24 mouse cellular contexts compared by ENCODE assay signal in genomic region chr10:116461443-116461842, GRCm38 (mm10). TPM values are rescaled to one million over a fixed set of nuclear protein-coding genes. Genes with fewer than 3 reads are reported as not detected.
DNase-seq lines count a peak whose midpoint lies in the region; ATAC-seq lines count a peak whose summit lies in the region.
"Had no signal": no experiment of that assay in that cellular context is flagged by ENCODE, and none has a peak within 500 bp of the region (broad histone marks: within the 10 kb centered on the region; RNA-seq: fewer than 3 reads in every experiment).

No protein-coding gene starts in this region.

- ATAC-seq in kidney, embryonic 14.5 days (ENCODE audit: low FRiP score, low TSS enrichment), result peak; percentile 55; the same call in 1 of the 2 replicates
- no peak for ATAC-seq in limb, embryonic 12.5 days (ENCODE audit: insufficient number of reproducible peaks, insufficient read depth, low FRiP score, low TSS enrichment, low read depth)
- ATAC-seq in hindbrain, embryonic 11.5 days (ENCODE audit: low FRiP score), result no peak
- ATAC-seq: CD4-positive, CD25-positive, alpha-beta regulatory T cell, adult 4 months; forebrain, embryonic 14.5 days had no signal

- H3K27me3 ChIP-seq in kidney, embryonic 14.5 days (ENCODE audit: control insufficient read depth, insufficient read depth, low read length), result no peaks in the 10 kb centered on the region
- no peaks in the 10 kb centered on the region for H3K27me3 ChIP-seq in limb, embryonic 12.5 days
- H3K27me3 ChIP-seq in hindbrain, embryonic 11.5 days (ENCODE audit: control insufficient read depth, insufficient read depth, low read length), result no peaks in the 10 kb centered on the region
- H3K27me3 ChIP-seq: embryonic facial prominence, embryonic 15.5 days; heart, embryonic 13.5 days; hindbrain, embryonic 12.5 days had no signal

- no peaks in the 10 kb centered on the region for H3K4me1 ChIP-seq in kidney, embryonic 14.5 days (ENCODE audit: control insufficient read depth, insufficient read depth, low read length)
- no peaks in the 10 kb centered on the region for H3K4me1 ChIP-seq in limb, embryonic 12.5 days (replicated peaks)
- no peaks in the 10 kb centered on the region for H3K4me1 ChIP-seq in hindbrain, embryonic 11.5 days (replicated peaks; ENCODE audit: control insufficient read depth, insufficient read depth, low read length)
- H3K4me1 ChIP-seq: embryonic facial prominence, embryonic 15.5 days; forebrain, embryonic 10.5 days; heart, embryonic 13.5 days; hindbrain, embryonic 12.5 days had no signal

- H3K36me3 ChIP-seq in kidney, embryonic 14.5 days (ENCODE audit: control insufficient read depth, insufficient read depth, low read length), result no peaks in the 10 kb centered on the region
- H3K36me3 ChIP-seq in limb, embryonic 12.5 days, result peaks cover 42% of the 10 kb centered on the region
- H3K36me3 ChIP-seq in hindbrain, embryonic 11.5 days (ENCODE audit: control insufficient read depth, insufficient read depth, low read length), result no peaks in the 10 kb centered on the region
- H3K36me3 ChIP-seq: embryonic facial prominence, embryonic 15.5 days; G1E had no signal

- H3K27ac ChIP-seq in kidney, embryonic 14.5 days (ENCODE audit: low read depth, low read length), result no peak overlapping the region
- H3K27ac ChIP-seq in limb, embryonic 12.5 days, result 0 out of 2 replicates have a peak overlapping the region, but pooled peaks have one; percentile 12
- no peak overlapping the region for H3K27ac ChIP-seq in hindbrain, embryonic 11.5 days (ENCODE audit: low read depth, low read length)
- H3K27ac ChIP-seq: embryonic facial prominence, embryonic 15.5 days; forebrain, embryonic 10.5 days; gastrocnemius, adult 2 months; heart, embryonic 13.5 days; hindbrain, embryonic 12.5 days had no signal

- no peak overlapping the region for H3K4me2 ChIP-seq in kidney, embryonic 14.5 days (replicated peaks; ENCODE audit: low read depth, low read length)
- H3K4me2 ChIP-seq in limb, embryonic 12.5 days, result no peak overlapping the region
- H3K4me2 ChIP-seq in hindbrain, embryonic 11.5 days (replicated peaks; ENCODE audit: low read depth, low read length), result no peak overlapping the region
- H3K4me2 ChIP-seq: embryonic facial prominence, embryonic 15.5 days; heart, embryonic 13.5 days; hindbrain, embryonic 12.5 days had no signal

- no peak overlapping the region for H3K9ac ChIP-seq in kidney, embryonic 14.5 days (ENCODE audit: low read depth, low read length)
- no peak overlapping the region for H3K9ac ChIP-seq in limb, embryonic 12.5 days (replicated peaks)
- no peak overlapping the region for H3K9ac ChIP-seq in hindbrain, embryonic 11.5 days (ENCODE audit: low read depth, low read length)
- H3K9ac ChIP-seq: embryonic facial prominence, embryonic 15.5 days; heart, embryonic 13.5 days; hindbrain, embryonic 12.5 days had no signal

- 57% methylated on average over 9 of the region's 9 CpGs for WGBS in kidney, embryonic 14.5 days
- 83% methylated on average over 9 of the region's 9 CpGs for WGBS in limb, embryonic 12.5 days
- 78% methylated on average over 9 of the region's 9 CpGs for WGBS in hindbrain, embryonic 11.5 days

- DNase-seq in kidney, adult 18-20 months, result no peak
- DNase-seq in right cerebral cortex, postnatal 10 days (ENCODE audit: low spot score in 2 of 2), result peak; percentile 10 to 14
- DNase-seq in right cerebral cortex, adult 18-20 months, result no peak
- DNase-seq in liver, result no peak
- DNase-seq in hindbrain, embryonic 11.5 days (ENCODE audit: low spot score), result no peak
- DNase-seq: adrenal gland, adult 8-10 months; adrenal gland, postnatal 36 days; B cell, adult 2 months; cerebellum, adult 11 months; cerebellum, adult 8-10 months; cerebellum, postnatal 14 days; gastrocnemius, adult 2 months; gastrocnemius, postnatal 25 days; heart, postnatal 36 days had no signal

- no peaks in the 10 kb centered on the region for H3K9me3 ChIP-seq in kidney, embryonic 14.5 days (ENCODE audit: control insufficient read depth, low read length)
- peaks cover 5% of the 10 kb centered on the region; the same call in 1 of the 2 replicates for H3K9me3 ChIP-seq in limb, embryonic 12.5 days
- no peaks in the 10 kb centered on the region for H3K9me3 ChIP-seq in hindbrain, embryonic 11.5 days (ENCODE audit: control insufficient read depth, low read length)
- H3K9me3 ChIP-seq: embryonic facial prominence, embryonic 15.5 days; hindbrain, embryonic 12.5 days had no signal

- no peak overlapping the region for H3K4me3 ChIP-seq in kidney, embryonic 14.5 days (ENCODE audit: low read length)
- no peak overlapping the region for H3K4me3 ChIP-seq in limb, embryonic 12.5 days (replicated peaks)
- no peak overlapping the region for H3K4me3 ChIP-seq in hindbrain, embryonic 11.5 days (ENCODE audit: low read depth, low read length)
- H3K4me3 ChIP-seq: embryonic facial prominence, embryonic 15.5 days; erythroblast, embryonic 14.5 days; forebrain, embryonic 10.5 days; gastrocnemius, adult 2 months; heart, embryonic 13.5 days; hindbrain, embryonic 12.5 days had no signal

RNA-seq across cellular contexts. Expression of gene Kcnmb4, which starts 12.2 kb away (rescaled TPM):
- 7.2 and 9.4 TPM in 2 replicates for polyA plus RNA-seq in kidney, embryonic 14.5 days (2014; fragmentation: Nextera tagmentation; extraction: Ambion mirVana)
- polyA plus RNA-seq in limb, embryonic 12.5 days (2016; fragmentation: Nextera tagmentation; extraction: Ambion mirVana), result 35.5 and 38.7 TPM in 2 replicates
- 13.7 and 17.0 TPM in 2 replicates for polyA plus RNA-seq in hindbrain, embryonic 11.5 days (2014; fragmentation: Nextera tagmentation; extraction: Ambion mirVana)
- polyA plus RNA-seq: erythroblast, embryonic 14.5 days; G1E had no signal

Comparison
In these comparisons a context has a peak if more than half of its experiments do, and no peak if none do; other contexts are left out.
1. DNase-seq: peak in right cerebral cortex, postnatal 10 days (2 of 2); none in kidney, adult 18-20 months (single experiment), right cerebral cortex, adult 18-20 months (single experiment), liver (single experiment) and hindbrain, embryonic 11.5 days (single experiment).